Mouse (Mus musculus): ENCODE data around the gene Cyp4f37. TPM values are rescaled to one million over a fixed set of nuclear protein-coding genes. Genes with fewer than 3 reads are reported as not detected.

Gene Cyp4f37
- total and polyA plus RNA-seq, 3 experiments = 0.05 TPM; not detected in 2

GRCm38 (mm10) chr17:32637151-32637550 is 16.0 kb downstream of the Cyp4f37 start:
- no peaks in the 10 kb centered on the region for H3K36me3 ChIP-seq (replicated peaks)
- DNase-seq (ENCODE audit: low spot score) = no peak
- TF ChIP-seq TAL1 (conservative IDR thresholded peaks at IDR 0.05; ENCODE audit: low read depth, low read length) = no peak
- TF ChIP-seq POLR2AphosphoS5 (IDR thresholded peaks at IDR 0.05; ENCODE audit: insufficient replicate concordance, low read depth, low read length) = no peak
- TF ChIP-seq CTCF (IDR thresholded peaks at IDR 0.05; ENCODE audit: low read depth, low read length) = no peak
- no peak for TF ChIP-seq GATA2 (IDR thresholded peaks at IDR 0.05; ENCODE audit: borderline replicate concordance, low read depth, low read length)
- TF ChIP-seq GATA1 (IDR thresholded peaks at IDR 0.05; ENCODE audit: borderline replicate concordance, low read length) = no peak

GRCm38 (mm10) chr17:32646631-32647030 is 25.5 kb downstream of the Cyp4f37 start:
- ATAC-seq (ENCODE audit: extremely low read depth, insufficient number of reproducible peaks, low FRiP score, poor library complexity, severe bottlenecking) = no peak
- H3K9me3 ChIP-seq (replicated peaks) = no peaks in the 10 kb centered on the region
- H3K27me3 ChIP-seq (ENCODE audit: insufficient read depth, low read length) = no peaks in the 10 kb centered on the region
- no peaks in the 10 kb centered on the region for H3K4me1 ChIP-seq (ENCODE audit: insufficient read depth, low read depth, low read length)
- DNase-seq (ENCODE audit: low spot score) = no peak
- TF ChIP-seq POLR2AphosphoS5 (IDR thresholded peaks at IDR 0.05; ENCODE audit: insufficient replicate concordance, low read depth, low read length) (no peak), TAL1 (conservative IDR thresholded peaks at IDR 0.05; ENCODE audit: low read depth, low read length) (no peak), GATA2 (IDR thresholded peaks at IDR 0.05; ENCODE audit: borderline replicate concordance, low read depth, low read length) (no peak), GATA1 (IDR thresholded peaks at IDR 0.05; ENCODE audit: borderline replicate concordance, low read length) (no peak), CTCF (IDR thresholded peaks at IDR 0.05; ENCODE audit: low read depth, low read length) (no peak)
- H3K36me3 ChIP-seq (replicated peaks) = no peaks in the 10 kb centered on the region
- no peak overlapping the region for H3K4me3 ChIP-seq (ENCODE audit: low read depth, low read length)

More at GRCm38 (mm10) chr17:32637151-32637550, 16.0 kb downstream of the Cyp4f37 start:
- no peak for ATAC-seq (ENCODE audit: extremely low read depth, insufficient number of reproducible peaks, low FRiP score, poor library complexity, severe bottlenecking)
- H3K9me3 ChIP-seq (replicated peaks) = no peaks in the 10 kb centered on the region
- H3K4me1 ChIP-seq (ENCODE audit: insufficient read depth, low read depth, low read length) = no peaks in the 10 kb centered on the region
- H3K4me3 ChIP-seq (ENCODE audit: low read depth, low read length) = no peak overlapping the region
- peaks cover 2% of the 10 kb centered on the region; the same call in 1 of the 2 replicates for H3K27me3 ChIP-seq (ENCODE audit: insufficient read depth, low read length)

GRCm38 (mm10) chr17:32653860-32654259 is 32.8 kb downstream of the Cyp4f37 start:
- no peaks in the 10 kb centered on the region for H3K36me3 ChIP-seq (replicated peaks)

GRCm38 (mm10) chr17:32657041-32657440 is 35.9 kb downstream of the Cyp4f37 start:
- Histone ChIP-seq H3K4me1 (ENCODE audit: insufficient read depth, low read depth, low read length) (no peaks in the 10 kb centered on the region), H3K4me3 (ENCODE audit: low read depth, low read length) (no peak overlapping the region), H3K27me3 (ENCODE audit: insufficient read depth, low read length) (peaks cover 3% of the 10 kb centered on the region; the same call in 1 of the 2 replicates), H3K9me3 (replicated peaks) (no peaks in the 10 kb centered on the region), H3K36me3 (replicated peaks) (no peaks in the 10 kb centered on the region)
- ATAC-seq (ENCODE audit: extremely low read depth, insufficient number of reproducible peaks, low FRiP score, poor library complexity, severe bottlenecking) = no peak
- no peak for TF ChIP-seq GATA1 (IDR thresholded peaks at IDR 0.05; ENCODE audit: borderline replicate concordance, low read length)
- TF ChIP-seq CTCF (IDR thresholded peaks at IDR 0.05; ENCODE audit: low read depth, low read length) = no peak
- no peak for TF ChIP-seq TAL1 (conservative IDR thresholded peaks at IDR 0.05; ENCODE audit: low read depth, low read length)
- no peak for TF ChIP-seq GATA2 (IDR thresholded peaks at IDR 0.05; ENCODE audit: borderline replicate concordance, low read depth, low read length)
- DNase-seq (ENCODE audit: low spot score) = no peak

More at GRCm38 (mm10) chr17:32653860-32654259, 32.8 kb downstream of the Cyp4f37 start:
- TF ChIP-seq GATA2 (IDR thresholded peaks at IDR 0.05; ENCODE audit: borderline replicate concordance, low read depth, low read length) = no peak
- no peak for TF ChIP-seq TAL1 (conservative IDR thresholded peaks at IDR 0.05; ENCODE audit: low read depth, low read length)
- TF ChIP-seq CTCF (IDR thresholded peaks at IDR 0.05; ENCODE audit: low read depth, low read length) = no peak
- TF ChIP-seq GATA1 (IDR thresholded peaks at IDR 0.05; ENCODE audit: borderline replicate concordance, low read length) = no peak
- Histone ChIP-seq H3K27me3 (ENCODE audit: insufficient read depth, low read length) (peaks cover 3% of the 10 kb centered on the region; the same call in 1 of the 2 replicates), H3K4me3 (ENCODE audit: low read depth, low read length) (no peak overlapping the region), H3K9me3 (replicated peaks) (no peaks in the 10 kb centered on the region), H3K4me1 (ENCODE audit: insufficient read depth, low read depth, low read length) (no peaks in the 10 kb centered on the region)
- DNase-seq (ENCODE audit: low spot score) = no peak
- ATAC-seq (ENCODE audit: extremely low read depth, insufficient number of reproducible peaks, low FRiP score, poor library complexity, severe bottlenecking) = no peak

- DNase-seq (ENCODE audit: low spot score) (no peak), ATAC-seq (ENCODE audit: extremely low read depth, insufficient number of reproducible peaks, low FRiP score, poor library complexity, severe bottlenecking) (no peak)
- TF ChIP-seq CTCF (IDR thresholded peaks at IDR 0.05; ENCODE audit: low read depth, low read length) (no peak), GATA1 (IDR thresholded peaks at IDR 0.05; ENCODE audit: borderline replicate concordance, low read length) (no peak), POLR2AphosphoS5 (IDR thresholded peaks at IDR 0.05; ENCODE audit: insufficient replicate concordance, low read depth, low read length) (no peak), TAL1 (conservative IDR thresholded peaks at IDR 0.05; ENCODE audit: low read depth, low read length) (no peak), GATA2 (IDR thresholded peaks at IDR 0.05; ENCODE audit: borderline replicate concordance, low read depth, low read length) (no peak)
Observed at GRCm38 (mm10) chr17:32658246-32658645, 37.1 kb downstream of the Cyp4f37 start.

GRCm38 (mm10) chr17:32658712-32659111 is 37.6 kb downstream of the Cyp4f37 start, which contains the start of gene Cyp4f40:
TSS of gene Cyp4f40 (plus strand) at chr17:32658900.
- Histone ChIP-seq H3K9me3 (replicated peaks) (no peaks in the 10 kb centered on the region), H3K4me3 (ENCODE audit: low read depth, low read length) (no peak within 1 kb of the TSS), H3K27me3 (ENCODE audit: insufficient read depth, low read length) (peaks cover 3% of the 10 kb centered on the region; the same call in 1 of the 2 replicates), H3K36me3 (replicated peaks) (no peaks in the 10 kb centered on the region), H3K4me1 (ENCODE audit: insufficient read depth, low read depth, low read length) (no peaks in the 10 kb centered on the region)
- TF ChIP-seq POLR2AphosphoS5 (IDR thresholded peaks at IDR 0.05; ENCODE audit: insufficient replicate concordance, low read depth, low read length) (no peak), GATA2 (IDR thresholded peaks at IDR 0.05; ENCODE audit: borderline replicate concordance, low read depth, low read length) (no peak), CTCF (IDR thresholded peaks at IDR 0.05; ENCODE audit: low read depth, low read length) (no peak), GATA1 (IDR thresholded peaks at IDR 0.05; ENCODE audit: borderline replicate concordance, low read length) (no peak), TAL1 (conservative IDR thresholded peaks at IDR 0.05; ENCODE audit: low read depth, low read length) (no peak)
- DNase-seq (ENCODE audit: low spot score) (no peak), ATAC-seq (ENCODE audit: extremely low read depth, insufficient number of reproducible peaks, low FRiP score, poor library complexity, severe bottlenecking) (no peak)

More at GRCm38 (mm10) chr17:32658246-32658645, 37.1 kb downstream of the Cyp4f37 start:
- no peaks in the 10 kb centered on the region for H3K9me3 ChIP-seq (replicated peaks)
- no peak overlapping the region for H3K4me3 ChIP-seq (ENCODE audit: low read depth, low read length)
- H3K36me3 ChIP-seq (replicated peaks) = no peaks in the 10 kb centered on the region
- no peaks in the 10 kb centered on the region for H3K4me1 ChIP-seq (ENCODE audit: insufficient read depth, low read depth, low read length)
- H3K27me3 ChIP-seq (ENCODE audit: insufficient read depth, low read length) = peaks cover 3% of the 10 kb centered on the region; the same call in 1 of the 2 replicates

Measured in G1E (cell line).